Mouse (Mus musculus) olfactory bulb, adult 2 months (tissue): Measurements from ENCODE around the gene Foxk2.

Experiments
- CTCF ChIP-seq: fragments of 200-500 bp; IDR thresholded peaks from 2 replicates; pipeline ENCODE4 v1.5.1; 2012; ENCODE audit warnings: low read depth, mild to moderate bottlenecking, low read length, moderate library complexity; ENCODE audit not compliant: insufficient read depth
- POLR2A ChIP-seq: fragments of 200-500 bp; IDR thresholded peaks from 2 replicates; pipeline ENCODE4 v1.6.1; 2012; ENCODE audit warnings: mild to moderate bottlenecking, low read depth, low read length, moderate library complexity; ENCODE audit not compliant: insufficient read depth

- TF ChIP-seq CTCF = no peak
- TF ChIP-seq POLR2A = no peak
Observed at GRCm38 (mm10) chr11:121348166-121348565, 88.4 kb downstream of the Foxk2 start.
